Mouse (Mus musculus) midbrain, embryonic 11.5 days (tissue): ENCODE measurements around the gene Rtn4rl1. TPM values are rescaled to one million over a fixed set of nuclear protein-coding genes. Genes with fewer than 3 reads are reported as not detected.

Experiments used
- ATAC-seq: fragments of 200-750 bp; cut with Nextera tagmentation; 2 replicates; pipeline ENCODE4 v1.8.0; 2017; ENCODE audit warnings: moderate TSS enrichment, moderate library complexity; ENCODE audit not compliant: low FRiP score
- DNase-seq: peaks from one replicate; pipeline ENCODE4 v3.0.0; 2015; ENCODE audit warnings: low spot score; ENCODE audit errors: missing footprints
- H3K27ac ChIP-seq: fragments of 300-500 bp; sonication (generic); 2 replicates; pipeline ENCODE4 v1.5.1; 2014; ENCODE audit warnings: low read depth, low read length
- H3K27me3 ChIP-seq: fragments of 300-500 bp; sonication (generic); 2 replicates; pipeline ENCODE4 v1.6.1; 2014; ENCODE audit warnings: mild to moderate bottlenecking, low read length, moderate library complexity, mixed read lengths; ENCODE audit not compliant: control insufficient read depth, insufficient read depth
- H3K36me3 ChIP-seq: fragments of 300-500 bp; sonication (generic); 2 replicates; pipeline ENCODE4 v1.6.1; 2014; ENCODE audit warnings: mild to moderate bottlenecking, low read length, moderate library complexity, mixed read lengths; ENCODE audit not compliant: control insufficient read depth, insufficient read depth
- H3K4me1 ChIP-seq: fragments of 300-500 bp; sonication (generic); 2 replicates; pipeline ENCODE4 v1.6.1; 2014; ENCODE audit warnings: low read length; ENCODE audit not compliant: control insufficient read depth, insufficient read depth
- H3K4me2 ChIP-seq: fragments of 300-500 bp; sonication (generic); 2 replicates; pipeline ENCODE4 v1.6.1; 2014; ENCODE audit warnings: mild to moderate bottlenecking, moderate library complexity
- H3K4me3 ChIP-seq: fragments of 300-500 bp; sonication (generic); 2 replicates; pipeline ENCODE4 v1.5.1; 2014; ENCODE audit warnings: low read depth, low read length
- H3K9ac ChIP-seq: fragments of 300-500 bp; sonication (generic); 2 replicates; pipeline ENCODE4 v1.6.1; 2014; ENCODE audit warnings: low read length
- H3K9me3 ChIP-seq: fragments of 300-500 bp; sonication (generic); 2 replicates; pipeline ENCODE4 v1.6.1; 2016; ENCODE audit warnings: low read length; ENCODE audit not compliant: control insufficient read depth
- WGBS: fragments of 180-500 bp; shearing (Covaris S2); extraction: QIAGEN DNeasy Blood & Tissue Kit; methylation state at CpG from one replicate; pipeline ENCODE4 v1.1.7; 2014; 5-methylcytosine and 5-hydroxymethylcytosine counted together
- polyA plus RNA-seq: library from polyadenylated mRNA; unstranded; fragments of >200 nt; fragmentation: Nextera tagmentation; extraction: Ambion mirVana; gene quantifications from 2 replicates; pipeline ENCODE4 v1.2.1, GENCODE M21; 2014

Gene Rtn4rl1
- polyA plus RNA-seq, 1 experiment from 2014 or later, result 4.6 TPM

DNA sequence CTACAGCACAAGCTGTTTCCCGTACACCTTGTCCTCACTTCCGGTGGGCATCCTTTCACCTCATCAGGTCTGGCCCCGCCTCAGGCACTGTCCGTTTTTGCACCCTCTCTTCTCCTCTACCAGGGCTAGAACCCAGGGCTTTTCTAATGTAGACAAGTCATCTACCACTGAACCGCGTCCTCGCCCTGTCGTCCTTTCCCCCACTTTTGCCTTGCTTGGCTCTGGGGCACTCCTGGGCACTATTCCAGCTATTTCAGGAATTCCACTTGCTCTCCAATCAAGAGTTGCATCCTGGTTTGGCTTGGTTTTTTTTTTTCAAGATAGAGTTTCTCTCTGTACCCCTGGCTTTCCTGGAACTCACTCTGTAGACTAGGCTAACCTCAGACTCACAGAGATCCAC is 53.0 kb downstream of the Rtn4rl1 start:
- no peak for ATAC-seq
- H3K4me1 ChIP-seq, result peaks cover 9% of the 10 kb centered on the region
- no peak overlapping the region for H3K4me2 ChIP-seq
- DNase-seq, result no peak
- WGBS, result 88% methylated on average over 8 of the region's 8 CpGs
- H3K9ac ChIP-seq, result no peak overlapping the region
- no peaks in the 10 kb centered on the region for H3K36me3 ChIP-seq
- H3K9me3 ChIP-seq, result no peaks in the 10 kb centered on the region
- H3K27me3 ChIP-seq, result no peaks in the 10 kb centered on the region
- H3K27ac ChIP-seq, result no peak overlapping the region
- no peak overlapping the region for H3K4me3 ChIP-seq

DNA sequence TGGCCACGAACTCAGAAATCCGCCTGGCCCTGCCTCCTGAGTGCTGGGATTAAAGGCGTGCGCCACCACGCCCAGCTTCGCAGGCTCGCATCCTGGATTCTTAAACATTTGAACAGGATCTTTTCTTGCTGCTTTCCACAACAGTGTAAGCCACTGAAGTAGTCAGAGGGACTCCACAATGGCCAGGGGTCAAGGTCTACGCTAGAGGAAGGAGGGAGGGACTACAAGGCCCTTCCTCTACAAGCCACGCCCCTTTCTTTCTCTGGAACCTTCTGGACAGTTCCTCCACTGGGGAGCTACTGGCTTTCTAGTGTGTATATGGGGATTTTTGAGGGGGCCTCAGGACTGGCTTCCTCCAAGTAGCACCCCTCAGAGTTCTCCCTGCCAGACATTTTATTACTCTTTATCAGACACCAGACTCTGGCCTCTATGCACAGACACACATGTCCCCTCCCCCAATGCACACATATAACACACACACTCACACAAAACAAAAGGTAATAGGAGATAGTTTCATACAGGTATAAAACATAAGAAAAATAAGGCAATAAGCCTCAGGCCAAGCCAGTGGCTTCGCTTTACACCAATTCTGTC is 53.7 kb downstream of the Rtn4rl1 start:
- no peaks in the 10 kb centered on the region for H3K27me3 ChIP-seq
- 88% methylated on average over 10 of the region's 10 CpGs for WGBS
- no peak overlapping the region for H3K4me2 ChIP-seq
- H3K36me3 ChIP-seq, result no peaks in the 10 kb centered on the region
- H3K9me3 ChIP-seq, result no peaks in the 10 kb centered on the region
- ATAC-seq, result no peak
- DNase-seq, result peak; percentile 26
- no peak overlapping the region for H3K4me3 ChIP-seq
- H3K4me1 ChIP-seq, result peaks cover 12% of the 10 kb centered on the region
- no peak overlapping the region for H3K27ac ChIP-seq
- H3K9ac ChIP-seq, result no peak overlapping the region

DNA sequence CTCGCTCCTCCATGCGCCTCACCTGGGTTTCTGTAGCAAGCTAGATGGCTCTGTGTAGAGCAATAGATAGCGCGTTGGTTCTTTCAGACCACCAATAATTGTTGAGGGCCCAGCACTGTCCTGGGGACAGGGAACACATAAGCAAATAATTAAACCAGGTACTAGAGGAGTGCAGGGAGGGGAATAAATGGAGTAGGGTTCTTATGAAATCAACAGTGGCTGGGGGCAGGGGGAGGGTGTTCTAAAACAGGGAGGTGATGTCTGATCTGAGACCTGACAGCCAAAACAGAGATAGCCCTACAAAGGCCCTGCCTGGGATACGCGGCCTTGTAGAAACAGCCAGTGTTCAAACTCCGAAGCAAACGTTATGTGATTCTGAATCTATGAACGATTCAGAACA is 56.0 kb downstream of the Rtn4rl1 start:
- H3K27ac ChIP-seq, result no peak overlapping the region
- DNase-seq (peak; percentile 54), ATAC-seq (no peak)
- WGBS, result 89% methylated on average over 9 of the region's 9 CpGs
- no peak overlapping the region for H3K4me2 ChIP-seq
- H3K9me3 ChIP-seq, result no peaks in the 10 kb centered on the region
- H3K9ac ChIP-seq, result no peak overlapping the region
- H3K4me3 ChIP-seq, result no peak overlapping the region
- H3K4me1 ChIP-seq, result peaks cover 12% of the 10 kb centered on the region
- H3K27me3 ChIP-seq, result no peaks in the 10 kb centered on the region
- H3K36me3 ChIP-seq, result no peaks in the 10 kb centered on the region

DNA sequence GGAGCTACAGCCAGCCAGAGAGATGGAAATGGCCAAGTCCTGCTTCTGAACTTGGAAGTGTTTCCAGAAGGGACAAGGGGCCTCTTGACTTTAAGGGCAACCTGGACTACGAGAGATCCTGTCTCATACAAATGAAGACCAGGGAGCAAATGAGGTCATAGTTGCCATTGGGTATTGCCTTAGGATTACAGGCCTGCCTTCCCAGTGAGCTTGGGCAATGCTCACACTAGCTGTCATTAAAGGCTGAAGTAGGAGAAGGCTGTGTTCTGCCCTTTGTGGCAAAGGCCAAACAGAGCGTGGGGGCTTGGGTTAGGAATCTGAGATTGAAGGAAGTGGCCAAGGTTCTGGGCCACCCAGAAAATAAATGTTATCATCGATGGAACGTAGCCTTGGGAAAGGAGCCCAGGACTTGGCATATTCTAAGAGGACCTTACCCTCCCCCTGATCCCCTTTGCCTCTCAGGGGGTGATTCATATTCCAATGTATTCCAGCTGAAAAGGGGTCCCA is 57.5 kb downstream of the Rtn4rl1 start:
- Histone ChIP-seq H3K27ac (no peak overlapping the region), H3K9me3 (no peaks in the 10 kb centered on the region), H3K4me2 (no peak overlapping the region), H3K27me3 (no peaks in the 10 kb centered on the region), H3K36me3 (no peaks in the 10 kb centered on the region), H3K9ac (no peak overlapping the region), H3K4me3 (no peak overlapping the region), H3K4me1 (0 out of 2 replicates have a peak, but pooled peaks cover 5% of the 10 kb centered on the region)
- WGBS, result 76% methylated on average over 4 of the region's 4 CpGs
- ATAC-seq (no peak), DNase-seq (peak; percentile 45)

DNA sequence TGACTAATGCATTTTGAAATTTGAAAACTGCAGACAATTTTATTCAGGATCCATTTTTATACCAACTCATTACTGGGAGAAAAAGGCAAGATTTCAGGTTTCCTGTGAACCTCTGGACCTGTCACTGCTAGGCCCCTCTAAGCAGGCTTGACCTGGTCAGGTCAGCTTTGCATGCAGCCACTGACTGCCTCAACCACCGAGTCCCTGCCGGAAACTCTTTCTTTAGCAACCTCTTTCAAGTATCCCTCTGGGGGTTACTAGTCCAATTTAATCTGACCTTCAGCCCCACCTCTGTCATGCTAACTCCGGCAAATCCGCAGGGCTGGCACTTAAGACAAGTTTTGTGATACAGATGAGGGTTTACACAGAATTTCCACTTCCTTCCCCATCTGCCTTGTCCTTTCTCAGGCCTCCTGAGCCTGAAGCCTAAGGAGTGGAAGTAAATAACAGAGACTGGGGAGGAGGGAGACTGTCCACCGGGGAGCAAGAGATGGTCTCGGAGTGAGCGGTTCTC is 58.0 kb downstream of the Rtn4rl1 start:
- ATAC-seq (no peak), DNase-seq (peak; percentile 75)
- H3K4me1 ChIP-seq, result 0 out of 2 replicates have a peak, but pooled peaks cover 5% of the 10 kb centered on the region
- no peaks in the 10 kb centered on the region for H3K9me3 ChIP-seq
- H3K27ac ChIP-seq, result no peak overlapping the region
- WGBS, result 36% methylated on average over 7 of the region's 7 CpGs
- no peak overlapping the region for H3K9ac ChIP-seq
- no peak overlapping the region for H3K4me2 ChIP-seq
- no peaks in the 10 kb centered on the region for H3K27me3 ChIP-seq
- no peak overlapping the region for H3K4me3 ChIP-seq
- no peaks in the 10 kb centered on the region for H3K36me3 ChIP-seq

DNA sequence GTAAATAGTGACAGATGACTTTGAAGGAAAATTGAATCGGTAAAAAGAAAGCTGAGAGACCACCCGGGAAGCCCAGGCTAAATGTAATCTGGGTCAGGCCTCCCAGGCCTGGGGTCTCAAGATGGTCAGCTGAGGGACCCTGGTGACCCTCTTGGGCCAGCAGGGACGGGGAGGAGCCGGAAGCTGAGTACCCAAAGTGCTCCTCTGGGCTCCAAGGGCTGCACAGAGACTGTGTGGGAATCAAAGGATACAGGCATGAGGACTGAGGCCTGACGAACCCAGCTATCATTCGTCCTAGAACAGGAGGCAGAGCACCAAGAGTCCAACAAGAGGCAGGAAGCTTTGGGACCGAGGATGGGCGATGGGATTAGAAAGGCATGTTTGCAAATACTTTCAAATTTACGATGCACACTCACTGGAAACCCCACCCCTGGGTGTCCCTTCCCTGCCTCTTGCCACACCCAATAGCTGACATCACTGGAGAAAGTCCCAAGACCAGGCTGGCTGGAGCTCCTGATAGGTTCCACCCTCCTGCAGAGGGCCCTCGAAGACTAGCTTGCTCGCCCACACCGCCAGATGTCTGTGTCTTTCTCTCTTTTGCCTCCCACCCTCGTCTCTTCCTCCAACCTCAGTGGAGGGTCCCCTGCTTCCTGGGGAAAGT is 60.8 kb downstream of the Rtn4rl1 start:
- no peak overlapping the region for H3K27ac ChIP-seq
- H3K4me2 ChIP-seq, result no peak overlapping the region
- H3K27me3 ChIP-seq, result no peaks in the 10 kb centered on the region
- no peak overlapping the region for H3K9ac ChIP-seq
- ATAC-seq (no peak), DNase-seq (peak; percentile 69)
- H3K4me1 ChIP-seq, result 0 out of 2 replicates have a peak, but pooled peaks cover 3% of the 10 kb centered on the region
- 71% methylated on average over 13 of the region's 13 CpGs for WGBS
- H3K36me3 ChIP-seq, result no peaks in the 10 kb centered on the region
- H3K4me3 ChIP-seq, result no peak overlapping the region
- H3K9me3 ChIP-seq, result no peaks in the 10 kb centered on the region

DNA sequence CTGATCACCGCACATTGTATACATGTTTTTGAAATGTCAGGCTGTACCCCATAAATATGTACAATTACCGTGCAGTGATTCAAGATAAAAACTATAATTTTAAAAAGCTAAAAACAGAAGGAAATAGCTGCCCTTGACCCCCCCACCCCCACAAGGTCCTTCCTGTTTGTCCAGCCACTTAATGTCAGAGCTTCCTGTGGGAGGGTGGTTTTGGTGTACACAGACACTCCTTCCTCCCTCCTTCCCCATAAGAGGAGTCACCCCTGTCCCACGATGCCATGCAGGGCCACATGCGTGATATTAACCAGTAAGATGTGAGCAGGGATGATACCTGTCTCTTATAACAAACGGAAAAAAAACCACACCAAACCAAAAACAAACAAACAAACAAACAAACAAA is 61.7 kb downstream of the Rtn4rl1 start:
- WGBS, result 92% methylated on average over 5 of the region's 5 CpGs
- Histone ChIP-seq H3K9ac (no peak overlapping the region), H3K4me3 (no peak overlapping the region), H3K4me2 (no peak overlapping the region), H3K4me1 (0 out of 2 replicates have a peak, but pooled peaks cover 3% of the 10 kb centered on the region), H3K9me3 (no peaks in the 10 kb centered on the region), H3K27me3 (no peaks in the 10 kb centered on the region), H3K36me3 (no peaks in the 10 kb centered on the region), H3K27ac (no peak overlapping the region)
- no peak for ATAC-seq
- peak; percentile 33 for DNase-seq

DNA sequence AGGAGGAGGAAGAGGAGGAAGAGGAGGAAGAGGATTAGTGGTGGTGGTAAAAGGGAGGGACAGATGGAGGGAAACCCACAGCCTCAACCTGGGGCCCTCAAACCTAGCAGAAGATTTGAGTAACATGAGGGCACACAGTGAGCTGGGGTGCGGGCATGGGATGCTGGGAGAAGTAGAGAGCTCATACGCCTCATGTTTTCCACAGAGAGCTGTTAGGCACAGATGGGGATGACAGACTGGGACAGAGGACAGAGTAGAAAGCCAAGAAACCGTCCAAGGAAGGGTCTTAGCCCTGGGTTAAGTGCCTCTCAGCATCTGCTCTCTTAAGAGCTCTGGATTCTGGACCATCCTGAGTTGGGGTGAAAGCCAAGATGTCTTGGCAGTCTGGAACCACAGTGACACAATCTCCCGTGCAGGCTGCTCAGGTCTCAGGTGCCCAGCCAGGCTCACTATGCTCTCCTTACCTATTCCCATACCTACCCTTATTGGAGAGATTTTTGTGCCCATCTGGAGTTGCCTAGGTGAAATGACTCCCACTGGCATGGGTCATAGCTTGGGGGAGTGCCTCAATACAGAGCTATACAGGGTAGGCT is 63.6 kb downstream of the Rtn4rl1 start:
- ATAC-seq (no peak), DNase-seq (no peak)
- no peak overlapping the region for H3K4me2 ChIP-seq
- no peaks in the 10 kb centered on the region for H3K27me3 ChIP-seq
- H3K27ac ChIP-seq, result no peak overlapping the region
- peaks cover 4% of the 10 kb centered on the region; the same call in 1 of the 2 replicates for H3K4me1 ChIP-seq
- no peaks in the 10 kb centered on the region for H3K9me3 ChIP-seq
- H3K9ac ChIP-seq, result no peak overlapping the region
- WGBS, result 66% methylated on average over 4 of the region's 4 CpGs
- no peaks in the 10 kb centered on the region for H3K36me3 ChIP-seq
- H3K4me3 ChIP-seq, result no peak overlapping the region

DNA sequence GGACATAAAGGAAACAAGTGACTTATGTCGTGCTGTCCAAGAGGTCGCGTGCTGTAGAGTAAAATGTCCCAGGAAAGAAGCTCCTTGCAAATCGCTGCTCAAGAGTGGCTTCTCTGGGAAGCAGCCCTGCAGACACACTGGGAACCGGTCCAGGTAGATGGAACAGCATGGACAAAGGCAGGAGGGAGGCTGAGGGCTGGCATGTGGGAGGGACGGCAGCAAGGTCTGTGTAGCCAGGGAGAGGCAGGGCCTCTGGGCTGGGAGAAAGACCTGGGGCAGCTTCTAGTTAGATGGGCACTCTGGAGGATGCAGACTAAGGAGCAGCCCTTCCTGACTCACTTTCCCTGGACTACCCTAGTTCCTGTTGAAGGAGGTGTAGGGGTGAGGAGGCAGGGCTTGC is 65.8 kb downstream of the Rtn4rl1 start:
- H3K9me3 ChIP-seq, result no peaks in the 10 kb centered on the region
- H3K4me1 ChIP-seq, result peaks cover 8% of the 10 kb centered on the region
- 72% methylated on average over 6 of the region's 6 CpGs for WGBS
- H3K9ac ChIP-seq, result no peak overlapping the region
- no peak overlapping the region for H3K4me2 ChIP-seq
- H3K4me3 ChIP-seq, result no peak overlapping the region
- DNase-seq (peak; percentile 70), ATAC-seq (no peak)
- H3K27me3 ChIP-seq, result no peaks in the 10 kb centered on the region
- no peaks in the 10 kb centered on the region for H3K36me3 ChIP-seq
- no peak overlapping the region for H3K27ac ChIP-seq
